Mouse (Mus musculus) left cerebral cortex, postnatal 4 days (tissue): ENCODE results near the gene Mast1. TPM values are rescaled to one million over a fixed set of nuclear protein-coding genes. Genes with fewer than 3 reads are reported as not detected.

ENCODE experiments used
- DNase-seq: peaks from one replicate; pipeline ENCODE4 v3.0.0-alpha.2; 2022
- intact Hi-C: fragments of 180-260 bp; cut with DNase I; formaldehyde crosslinking; loops from one replicate; pipeline ENCODE4 v1.15.1; 2025
- total RNA-seq, 2 experiments: library from RNA; stranded (reverse); gene quantifications; 2 replicates each; pipeline ENCODE4 v1.2.3; 2021

Mast1 gene
- total RNA-seq, 2 experiments from 2014 or later, result 195 to 210 TPM

- intact Hi-C loops, result no loop called here
- DNase-seq, result peak; percentile 36
Measured at GRCm38 (mm10) chr8:84973803-84974542, 36.8 kb upstream of the Mast1 start.

- DNase-seq, result no peak
- intact Hi-C loops, result no loop called here
Measured at GRCm38 (mm10) chr8:84973079-84973478, 35.9 kb upstream of the Mast1 start.

DNA sequence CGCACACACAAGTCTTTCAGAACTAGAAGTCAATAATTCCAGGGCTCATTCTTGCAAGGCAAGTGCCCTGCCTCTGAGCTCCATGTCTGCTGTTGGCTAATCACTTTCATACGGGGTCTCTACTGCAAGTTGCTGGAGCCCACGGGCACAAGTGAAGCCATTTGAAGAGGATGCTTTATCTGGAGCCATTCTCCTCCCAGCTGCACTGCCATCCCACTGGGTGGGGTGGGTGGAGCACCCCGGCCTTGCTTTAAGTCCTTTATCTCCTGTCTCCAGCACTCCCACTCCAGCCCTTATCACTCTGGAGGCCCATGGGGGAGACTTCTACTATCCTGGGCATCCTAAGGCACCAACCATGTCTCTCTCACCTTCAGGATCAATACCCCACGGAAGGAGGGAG is 33.8 kb upstream of the Mast1 start:
- DNase-seq, result no peak
- intact Hi-C loops, result no loop called here

DNA sequence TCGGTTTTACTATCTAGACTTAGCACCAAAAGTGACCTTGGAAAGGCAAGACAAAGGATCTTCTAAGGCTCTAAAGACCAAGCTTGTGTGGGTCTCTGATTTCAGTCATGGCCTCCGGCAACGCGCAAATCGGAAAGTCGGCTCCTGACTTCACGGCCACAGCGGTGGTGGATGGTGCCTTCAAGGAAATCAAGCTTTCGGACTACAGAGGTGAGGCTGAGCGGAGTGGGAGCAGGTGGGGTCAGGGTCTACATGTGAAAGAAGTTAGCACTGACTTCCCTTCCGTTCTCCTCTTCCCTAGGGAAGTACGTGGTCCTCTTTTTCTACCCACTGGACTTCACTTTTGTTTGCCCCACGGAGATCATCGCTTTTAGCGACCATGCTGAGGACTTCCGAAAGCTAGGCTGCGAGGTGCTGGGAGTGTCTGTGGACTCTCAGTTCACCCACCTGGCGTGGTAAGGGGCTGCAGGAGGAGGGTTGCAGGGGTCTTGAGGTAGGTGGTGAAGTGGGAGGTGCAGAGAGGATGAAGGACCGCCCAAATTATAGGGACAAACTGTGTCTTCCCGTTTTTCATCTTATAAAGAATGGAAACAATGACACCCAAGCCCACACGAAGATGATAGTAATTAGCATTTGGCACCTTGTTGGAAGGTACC is 33.1 kb upstream of the Mast1 start:
- DNase-seq, result no peak
- intact Hi-C loops, result no loop called here

DNA sequence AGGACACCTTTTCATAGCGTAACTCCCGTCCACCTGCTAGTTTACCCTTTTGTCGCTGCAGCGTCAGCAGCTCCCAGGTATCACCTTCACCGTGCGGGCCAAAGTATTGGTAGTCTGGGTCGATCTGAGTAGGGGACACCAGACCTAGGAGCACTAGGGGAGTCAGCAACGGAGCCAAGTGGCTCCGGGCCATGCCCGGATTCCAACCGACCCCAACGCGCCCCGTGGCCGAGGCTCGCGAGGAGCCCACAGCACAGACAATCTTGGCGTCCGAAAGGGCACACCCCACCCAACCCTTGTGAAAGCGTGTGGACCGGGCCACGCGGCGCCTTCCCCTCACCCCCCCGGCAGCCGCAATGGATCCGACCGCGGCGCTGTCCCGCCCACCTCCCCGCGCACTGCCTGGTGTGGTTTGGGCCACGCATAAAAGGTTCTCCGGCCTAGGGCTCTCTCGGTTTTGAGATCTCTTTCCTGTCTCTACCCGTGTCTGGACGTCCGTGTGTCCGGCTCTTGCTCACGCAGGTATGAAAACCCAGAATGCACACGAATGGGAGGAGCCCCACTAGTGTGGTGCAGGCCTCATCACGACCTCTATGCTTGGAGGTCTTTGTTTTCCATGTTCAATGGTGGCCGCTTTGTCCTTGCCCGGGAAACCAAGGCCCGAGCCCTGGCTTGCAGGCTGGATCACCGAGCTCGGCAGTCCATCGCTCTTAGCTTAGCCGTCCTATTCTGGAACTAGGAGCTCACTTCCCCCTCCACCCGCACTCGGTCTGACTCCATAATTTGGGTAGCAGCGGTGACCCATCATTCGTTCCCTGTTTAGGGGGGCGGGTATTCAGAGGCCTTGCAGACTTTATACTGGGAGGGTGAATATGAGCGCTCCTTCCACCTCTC is 32.3 kb upstream of the Mast1 start, which contains the start of the genes Gm49661, Prdx2 and Rnaseh2a:
Gm49661 (minus strand) TSS at position 193 of the 894 bp plus-strand sequence.
Prdx2 (plus strand) TSS at position 347 of the 894 bp plus-strand sequence.
Rnaseh2a (minus strand) TSS at position 527 of the 894 bp plus-strand sequence.
- intact Hi-C loops, result no loop called here
- DNase-seq, result peak; percentile 88

- intact Hi-C loops, result no loop called here
- DNase-seq, result no peak
Measured at GRCm38 (mm10) chr8:84968650-84969049, 31.5 kb upstream of the Mast1 start.

DNA sequence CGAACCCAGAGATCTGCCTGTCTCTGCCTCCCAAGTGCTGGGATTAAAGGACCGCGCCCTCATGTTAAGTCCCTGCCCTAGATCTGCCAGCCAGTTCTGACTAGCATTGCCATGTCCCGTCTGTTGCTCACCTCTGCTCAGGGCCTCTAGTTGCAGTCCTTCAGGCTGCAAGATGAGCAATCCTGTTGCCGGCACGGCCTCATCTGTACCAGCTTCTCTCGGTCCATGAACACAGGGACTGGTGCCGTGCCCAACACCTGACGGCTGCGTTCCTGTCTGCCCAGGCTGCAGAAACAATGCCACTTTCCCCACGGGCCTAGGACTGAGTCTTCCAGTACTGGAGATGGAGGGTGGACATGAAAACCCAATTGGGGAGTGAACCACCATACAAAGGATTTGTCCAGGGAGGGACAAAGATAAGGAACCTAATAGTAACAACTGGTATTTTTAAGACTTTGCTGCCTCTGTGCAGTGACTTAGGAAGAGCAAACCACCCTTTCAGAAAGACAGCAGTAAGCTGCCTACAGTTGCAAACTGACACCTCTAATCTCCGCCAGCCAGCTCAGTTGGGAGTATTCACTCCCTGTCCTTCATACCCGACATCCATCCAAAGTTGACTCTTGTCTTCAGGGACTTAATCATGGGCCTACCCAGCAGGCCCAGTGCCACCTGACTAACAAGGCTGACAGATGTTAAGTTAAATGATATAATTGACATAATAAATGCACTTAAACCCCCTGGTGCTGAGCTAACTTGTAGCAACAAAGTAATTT is 30.6 kb upstream of the Mast1 start:
- intact Hi-C loops, result no loop called here
- DNase-seq, result no peak

DNA sequence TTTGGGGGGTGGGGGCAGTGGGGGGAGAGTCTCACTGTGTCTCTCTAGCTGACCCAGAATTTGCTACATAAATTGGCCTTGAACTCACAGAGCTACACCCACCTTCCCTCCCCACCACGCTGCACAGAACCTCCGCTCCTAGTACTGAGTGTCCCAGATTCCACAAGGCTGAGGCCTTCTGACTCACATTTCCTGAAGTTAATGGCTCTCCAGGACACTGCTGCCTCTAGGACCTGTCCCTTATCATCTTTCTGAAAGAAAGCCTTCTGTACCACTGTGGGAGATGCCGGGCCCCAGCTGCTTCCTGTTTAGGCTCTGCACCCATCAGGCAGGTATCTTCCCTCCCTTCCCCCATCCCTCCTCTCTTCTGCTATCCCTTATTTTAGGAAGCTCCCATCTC is 29.4 kb upstream of the Mast1 start:
- intact Hi-C loops, result no loop called here
- no peak for DNase-seq

DNA sequence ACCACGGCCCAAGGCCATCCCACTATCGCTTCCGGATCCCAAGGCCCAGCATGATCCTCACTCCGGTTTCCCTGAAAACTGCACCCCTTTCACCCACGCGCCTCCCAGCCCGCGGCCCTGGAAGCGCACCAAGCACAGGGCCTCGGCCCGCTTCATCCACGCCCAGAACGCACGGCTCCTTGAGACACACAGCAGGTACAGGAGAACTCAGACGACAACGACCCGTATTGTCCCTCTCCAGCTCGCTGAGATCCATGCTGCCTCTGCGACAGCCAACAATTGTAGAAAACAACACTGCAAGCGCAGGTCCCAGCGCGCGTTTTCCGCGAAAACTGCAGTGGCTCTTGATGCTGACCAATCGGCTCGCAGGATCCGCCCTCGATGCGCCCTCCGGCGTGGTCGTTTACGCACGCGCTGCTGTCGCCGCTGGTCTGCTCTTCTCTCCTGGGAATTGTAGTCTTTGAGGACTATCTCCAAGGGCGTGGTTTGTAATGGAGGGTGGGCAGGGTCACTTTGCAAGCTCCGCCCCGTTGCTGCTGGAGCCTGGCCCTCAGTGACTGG is 28.7 kb upstream of the Mast1 start:
- DNase-seq, result peak; percentile 95
- intact Hi-C loops, result no loop called here

DNA sequence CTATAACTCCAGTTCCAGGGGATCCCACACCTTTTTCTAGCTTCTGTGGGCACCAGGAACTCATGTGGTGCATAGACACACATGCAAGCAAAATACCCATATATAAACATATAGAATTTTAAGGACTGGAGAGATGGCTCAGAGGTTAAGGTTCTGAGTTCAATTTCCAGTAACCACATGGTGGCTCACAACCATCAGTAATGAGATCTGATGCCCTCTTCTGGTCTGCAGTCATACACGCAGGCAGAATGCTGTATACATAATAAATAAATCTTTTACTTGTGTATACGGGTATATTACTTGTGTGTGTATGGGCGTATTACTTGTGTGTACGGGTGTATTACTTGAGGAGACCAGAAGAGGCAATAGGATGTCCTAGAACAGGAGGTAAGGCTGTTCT is 26.8 kb upstream of the Mast1 start:
- DNase-seq, result no peak
- intact Hi-C loops, result loop anchor here (5.0 kb wide), 1 partner anchor 107 kb away; the partner anchor contains the start of gene Farsa

- intact Hi-C loops, result loop anchor here (5.0 kb wide), 1 partner anchor 103 kb away; the partner anchor contains the start of gene Farsa
- no peak for DNase-seq
Measured at GRCm38 (mm10) chr8:84959811-84960210, 22.7 kb upstream of the Mast1 start.

DNA sequence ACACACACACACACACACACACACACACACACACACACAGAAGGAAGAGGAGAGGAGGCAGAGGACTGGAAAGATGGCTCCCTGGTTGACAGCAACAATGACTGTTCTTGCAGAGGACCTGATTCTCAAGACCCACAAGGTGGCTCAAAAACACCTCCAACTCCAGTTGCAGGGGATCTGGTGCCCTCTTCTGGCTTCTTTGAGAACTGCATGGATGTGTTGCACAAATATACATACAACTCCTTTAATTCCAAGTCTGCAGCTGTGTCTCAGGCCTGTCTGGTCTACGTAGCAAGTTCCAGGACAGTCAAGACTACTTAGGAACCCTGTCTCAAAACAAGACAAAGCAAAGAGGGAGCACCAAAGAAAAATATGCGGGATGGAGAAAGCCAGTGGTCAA is 19.6 kb upstream of the Mast1 start:
- intact Hi-C loops, result no loop called here
- DNase-seq, result peak; percentile 82

DNA sequence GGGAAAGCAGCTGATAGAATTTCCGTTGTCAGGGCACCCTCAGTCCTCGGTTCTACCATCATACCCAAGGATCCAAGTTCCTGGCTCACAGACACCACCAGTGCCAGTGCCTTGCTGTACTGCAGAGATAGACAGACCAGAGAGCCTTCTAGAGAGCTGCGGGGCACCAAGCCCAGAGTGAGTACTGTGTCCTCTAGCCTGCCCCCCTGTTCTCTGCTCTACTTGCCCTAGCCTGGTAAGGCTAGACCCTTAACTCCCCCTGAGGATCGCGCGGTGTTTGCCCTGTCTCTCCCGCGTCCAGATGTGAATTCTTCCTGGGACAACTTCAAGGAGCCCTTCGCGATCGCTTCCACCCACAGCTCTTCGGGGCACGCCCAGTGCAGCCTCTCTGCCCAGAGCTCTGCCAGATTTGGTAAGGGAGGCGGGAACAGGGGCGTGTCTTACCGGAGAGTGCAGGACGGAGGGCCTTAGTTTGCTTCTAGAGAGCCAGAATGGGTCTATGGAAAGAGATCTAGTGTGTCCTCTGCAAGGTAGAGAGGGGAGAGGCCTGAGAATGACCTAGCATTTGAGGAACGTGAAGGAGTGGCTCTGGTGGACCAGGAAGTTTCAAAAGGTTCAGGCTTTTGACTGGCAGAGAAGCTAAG is 15.6 kb upstream of the Mast1 start:
- DNase-seq, result no peak
- intact Hi-C loops, result no loop called here

DNA sequence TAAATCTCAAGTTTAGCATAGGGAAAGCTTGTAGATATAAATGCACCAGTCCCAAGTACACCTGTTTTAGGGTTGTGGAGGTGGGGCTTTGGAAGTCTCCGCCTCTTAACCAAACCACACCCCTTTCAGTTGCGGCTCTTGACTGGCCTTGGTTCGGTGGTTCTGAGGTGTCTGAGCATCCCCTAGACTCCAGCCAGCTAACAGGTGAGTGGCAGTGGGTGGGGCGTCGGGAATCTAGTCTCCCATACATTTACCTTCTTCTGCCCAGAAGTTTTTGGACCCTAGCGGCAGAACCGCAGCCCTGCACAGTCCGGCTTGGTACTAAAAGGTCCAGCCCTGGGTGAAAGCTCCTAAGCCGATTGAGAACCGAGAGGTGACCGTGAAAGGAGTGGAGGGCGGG is 12.6 kb upstream of the Mast1 start:
- no peak for DNase-seq
- intact Hi-C loops, result no loop called here

GRCm38 (mm10) chr8:84947241-84947545 is 10.0 kb upstream of the Mast1 start:
- intact Hi-C loops, result no loop called here
- no peak for DNase-seq

DNA sequence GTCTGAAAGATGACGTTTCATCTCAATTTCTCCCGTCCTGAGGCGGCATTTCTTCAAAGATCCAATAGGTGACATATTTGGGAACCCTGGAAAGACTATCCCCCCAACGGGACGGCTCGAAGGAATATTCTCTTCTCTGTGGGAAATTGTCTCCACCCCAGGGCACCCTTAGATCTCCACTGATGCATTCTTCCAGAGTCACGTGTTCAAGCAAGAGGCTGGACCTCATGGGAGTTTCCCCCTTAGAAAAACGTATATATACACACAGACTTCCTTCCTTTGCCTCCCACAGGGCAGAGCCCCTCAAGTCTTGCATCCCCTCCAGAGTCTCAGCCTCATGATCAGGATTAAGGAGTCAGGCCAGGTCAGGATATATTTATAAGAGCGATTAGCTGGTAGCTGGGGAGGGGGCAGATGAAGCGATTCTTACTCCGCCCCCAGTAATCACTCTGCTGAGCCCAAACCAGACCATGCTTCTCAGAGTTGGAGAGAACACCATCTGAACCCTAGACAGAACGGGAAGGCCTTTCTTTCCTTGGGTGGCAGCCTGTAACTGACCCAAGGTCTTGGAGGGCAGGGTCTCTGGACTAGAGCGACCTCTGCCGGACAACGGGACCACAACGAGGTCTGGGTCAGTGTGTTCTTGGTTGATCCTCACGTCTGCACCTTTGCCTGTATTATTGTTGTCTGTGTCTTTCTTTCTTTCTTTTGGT is 9.5 kb upstream of the Mast1 start, which contains the start of gene Rtbdn:
Rtbdn (plus strand) TSS at position 464 of the 713 bp plus-strand sequence.
- intact Hi-C loops, result no loop called here
- DNase-seq, result peak; percentile 62

- intact Hi-C loops, result no loop called here
Measured at GRCm38 (mm10) chr8:84945633-84946527, 8.7 kb upstream of the Mast1 start.

GRCm38 (mm10) chr8:84945235-84945632 is 8.1 kb upstream of the Mast1 start:
- peak; percentile 40 for DNase-seq
- intact Hi-C loops, result no loop called here

More at GRCm38 (mm10) chr8:84945633-84946527, 8.7 kb upstream of the Mast1 start:
- DNase-seq, result peak; percentile 73
